Mouse (Mus musculus) lung, embryonic 14.5 days (tissue): ENCODE measurements around the gene Tmprss2. TPM values are rescaled to one million over a fixed set of nuclear protein-coding genes. Genes with fewer than 3 reads are reported as not detected.

Experiments
- ATAC-seq: fragments of 200-750 bp; cut with Nextera tagmentation; 2 replicates; pipeline ENCODE4 v1.8.0; 2017; ENCODE audit warnings: mild to moderate bottlenecking, moderate TSS enrichment, moderate library complexity; ENCODE audit not compliant: insufficient read depth
- DNase-seq: peaks from one replicate; pipeline ENCODE4 v3.0.0-alpha.2; 2015
- H3K27ac ChIP-seq: fragments of 300-500 bp; sonication (generic); 2 replicates; pipeline ENCODE4 v1.5.1; 2014; ENCODE audit warnings: low read depth, mild to moderate bottlenecking, moderate library complexity
- H3K27me3 ChIP-seq: fragments of 300-500 bp; sonication (generic); 2 replicates; pipeline ENCODE4 v1.6.1; 2014; ENCODE audit warnings: low read length, control low read depth; ENCODE audit not compliant: insufficient read depth
- H3K36me3 ChIP-seq: fragments of 300-500 bp; sonication (generic); 2 replicates; pipeline ENCODE4 v1.6.1; 2014; ENCODE audit warnings: control low read depth; ENCODE audit not compliant: insufficient read depth
- H3K4me1 ChIP-seq: fragments of 300-500 bp; sonication (generic); 2 replicates; pipeline ENCODE4 v1.6.1; 2014; ENCODE audit warnings: antibody characterized with exemption, control low read depth; ENCODE audit not compliant: insufficient read depth
- H3K4me2 ChIP-seq: fragments of 300-500 bp; sonication (generic); 2 replicates; pipeline ENCODE4 v1.6.1; 2014; ENCODE audit warnings: mild to moderate bottlenecking
- H3K4me3 ChIP-seq: fragments of 300-500 bp; sonication (generic); 2 replicates; pipeline ENCODE4 v1.5.1; 2014; ENCODE audit warnings: low read depth, low read length
- H3K9ac ChIP-seq: fragments of 300-500 bp; sonication (generic); 2 replicates; pipeline ENCODE4 v1.6.1; 2014
- H3K9me3 ChIP-seq: fragments of 300-500 bp; sonication (generic); 2 replicates; pipeline ENCODE4 v1.6.1; 2016; ENCODE audit warnings: low read depth, low read length, control low read depth
- CTCF ChIP-seq: IDR thresholded peaks from 2 replicates; pipeline ENCODE4 v1.5.1; 2016; ENCODE audit warnings: antibody characterized with exemption, low read depth
- WGBS: fragments of 180-500 bp; shearing (Covaris S2); extraction: QIAGEN DNeasy Blood & Tissue Kit; methylation state at CpG from one replicate; pipeline ENCODE4 v1.1.7; 2014; 5-methylcytosine and 5-hydroxymethylcytosine counted together
- polyA plus RNA-seq: library from polyadenylated mRNA; unstranded; fragments of >200 nt; fragmentation: Nextera tagmentation; extraction: Ambion mirVana; gene quantifications from 2 replicates; pipeline ENCODE4 v1.2.1, GENCODE M21; 2014

The Tmprss2 gene
- polyA plus RNA-seq, 1 experiment from 2014 or later = 7.4 TPM

DNA sequence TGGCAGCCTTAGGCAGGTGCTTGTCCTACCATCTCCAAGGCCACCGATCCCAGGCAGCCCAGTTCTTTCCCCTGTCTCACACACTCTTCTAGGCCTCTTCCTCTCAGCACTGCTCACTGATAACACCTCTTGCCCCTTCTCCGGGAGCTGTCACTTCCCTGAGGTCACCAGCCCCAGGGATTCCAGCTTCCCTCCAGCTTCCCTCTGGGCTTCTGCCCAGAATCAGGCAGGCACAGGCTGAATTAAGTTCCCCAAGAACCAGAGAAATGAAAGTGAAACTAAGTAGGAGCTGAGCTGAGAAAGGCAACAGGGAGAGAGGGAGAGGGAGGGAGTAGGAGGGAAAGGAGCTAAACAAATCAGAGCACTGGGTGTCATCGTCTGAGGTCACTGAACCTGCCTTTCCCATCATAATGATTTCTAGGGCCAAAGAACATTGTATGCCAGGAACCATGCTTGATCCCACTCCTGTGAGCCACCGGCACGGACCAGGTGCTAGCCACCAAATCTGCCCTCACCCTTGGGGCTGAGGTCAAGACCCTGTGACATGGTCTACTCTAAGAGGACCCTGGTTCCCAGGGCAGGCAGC, 76.0 kb downstream of the Tmprss2 start:
- H3K27ac ChIP-seq = peak overlapping the region; percentile 13
- peak overlapping the region; percentile 48 for H3K4me2 ChIP-seq
- TF ChIP-seq CTCF = no peak
- H3K4me3 ChIP-seq = no peak overlapping the region; the same call in 1 of the 2 replicates
- peak; percentile 26 for ATAC-seq
- H3K9me3 ChIP-seq = no peaks in the 10 kb centered on the region
- no peaks in the 10 kb centered on the region for H3K4me1 ChIP-seq
- no peaks in the 10 kb centered on the region for H3K36me3 ChIP-seq
- H3K27me3 ChIP-seq = no peaks in the 10 kb centered on the region
- 18% methylated on average over 5 of the region's 5 CpGs for WGBS
- DNase-seq = peak; percentile 64
- H3K9ac ChIP-seq = 0 out of 2 replicates have a peak overlapping the region, but pooled peaks have one; percentile 2

DNA sequence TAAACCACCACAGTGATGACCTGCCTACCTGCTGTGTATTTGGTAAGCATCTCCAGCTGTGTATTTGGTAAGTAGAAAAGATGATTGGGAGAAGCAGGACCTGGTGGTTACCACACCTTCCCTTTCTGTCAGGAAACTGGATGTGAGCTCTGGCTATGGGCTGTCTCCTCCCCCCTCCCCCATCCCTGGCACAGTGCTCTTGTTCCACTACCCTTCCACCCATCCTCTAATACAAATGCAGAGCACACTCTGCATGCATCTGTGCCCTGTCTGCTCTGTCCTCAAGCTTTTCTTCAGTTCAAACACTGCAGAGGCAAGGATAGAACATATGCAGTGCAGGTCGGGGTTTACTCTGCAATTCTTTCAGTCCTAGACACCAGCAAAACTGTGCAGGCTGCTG, 76.5 kb downstream of the Tmprss2 start:
- Histone ChIP-seq H3K4me1 (no peaks in the 10 kb centered on the region), H3K36me3 (no peaks in the 10 kb centered on the region), H3K9ac (no peak overlapping the region), H3K27me3 (no peaks in the 10 kb centered on the region), H3K9me3 (no peaks in the 10 kb centered on the region), H3K4me2 (peak overlapping the region; percentile 48), H3K27ac (peak overlapping the region; percentile 13; the same call in 1 of the 2 replicates), H3K4me3 (no peak overlapping the region)
- TF ChIP-seq CTCF = no peak
- no peak for DNase-seq
- ATAC-seq = no peak
- WGBS = 14% methylated on average over 1 of the region's 1 CpGs

DNA sequence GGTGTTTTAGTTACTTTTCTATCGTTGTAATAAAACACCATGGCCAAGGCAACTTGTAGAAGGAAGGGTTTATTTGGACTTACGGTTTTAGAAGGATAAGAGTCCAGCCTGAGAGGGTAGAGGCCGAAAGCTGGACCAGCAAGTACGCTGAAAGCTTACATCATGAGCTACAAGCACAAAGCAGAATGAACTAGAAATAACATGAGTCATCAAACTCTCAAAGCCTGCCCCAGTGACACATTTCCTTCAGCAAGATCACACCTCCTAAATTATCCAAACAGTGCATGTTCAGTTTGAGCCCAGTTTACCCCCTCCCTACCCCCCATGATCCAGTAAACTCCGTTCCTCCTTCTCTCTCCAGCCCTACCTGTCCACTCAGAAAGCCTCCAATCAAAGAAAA, 77.2 kb downstream of the Tmprss2 start:
- Histone ChIP-seq H3K4me1 (no peaks in the 10 kb centered on the region), H3K27me3 (no peaks in the 10 kb centered on the region), H3K4me3 (no peak overlapping the region), H3K36me3 (no peaks in the 10 kb centered on the region), H3K9me3 (no peaks in the 10 kb centered on the region), H3K4me2 (no peak overlapping the region), H3K9ac (no peak overlapping the region), H3K27ac (no peak overlapping the region)
- no peak for TF ChIP-seq CTCF
- ATAC-seq = no peak
- DNase-seq = no peak
- WGBS = 75% methylated on average over 5 of the region's 5 CpGs

GRCm38 (mm10) chr16:97533126-97533525, 77.9 kb downstream of the Tmprss2 start:
- WGBS = 72% methylated on average over 1 of the region's 1 CpGs
- Histone ChIP-seq H3K36me3 (no peaks in the 10 kb centered on the region), H3K27me3 (no peaks in the 10 kb centered on the region), H3K4me2 (no peak overlapping the region), H3K9ac (no peak overlapping the region), H3K4me3 (no peak overlapping the region), H3K9me3 (no peaks in the 10 kb centered on the region), H3K27ac (no peak overlapping the region), H3K4me1 (no peaks in the 10 kb centered on the region)
- TF ChIP-seq CTCF = no peak
- ATAC-seq (no peak), DNase-seq (no peak)

DNA sequence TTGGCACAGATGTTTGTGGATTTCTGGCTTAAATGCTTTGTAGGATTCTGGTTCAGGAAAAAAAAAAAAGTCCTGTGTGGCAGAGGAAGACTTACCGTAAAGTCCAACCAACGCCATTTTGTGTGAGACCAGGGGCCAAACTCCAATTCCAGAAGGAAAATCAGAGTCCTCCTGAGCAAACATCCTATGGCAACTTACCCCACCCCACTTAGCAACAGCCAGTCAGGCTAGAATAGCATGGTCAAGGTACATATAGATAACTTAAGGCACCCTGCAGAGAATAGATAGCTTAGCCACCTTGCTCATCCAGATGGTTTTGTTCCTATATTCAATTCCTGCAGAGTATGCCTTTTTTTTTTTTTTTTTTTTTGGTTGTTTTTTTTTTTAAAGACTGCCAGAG, 81.8 kb downstream of the Tmprss2 start:
- ATAC-seq (no peak), DNase-seq (no peak)
- Histone ChIP-seq H3K36me3 (no peaks in the 10 kb centered on the region), H3K27me3 (no peaks in the 10 kb centered on the region), H3K4me1 (no peaks in the 10 kb centered on the region), H3K9ac (no peak overlapping the region), H3K4me2 (no peak overlapping the region), H3K9me3 (no peaks in the 10 kb centered on the region), H3K4me3 (no peak overlapping the region), H3K27ac (no peak overlapping the region)
- TF ChIP-seq CTCF = no peak
- 72% methylated on average over 2 of the region's 2 CpGs for WGBS

- ATAC-seq (peak; percentile 44; the same call in 1 of the 2 replicates), DNase-seq (peak; percentile 88)
- 16% methylated on average over 1 of the region's 1 CpGs for WGBS
- no peaks in the 10 kb centered on the region for H3K9me3 ChIP-seq
- no peaks in the 10 kb centered on the region for H3K36me3 ChIP-seq
- no peak overlapping the region for H3K4me3 ChIP-seq
- no peaks in the 10 kb centered on the region for H3K27me3 ChIP-seq
- peak; percentile 83 for TF ChIP-seq CTCF
- no peak overlapping the region for H3K9ac ChIP-seq
- no peak overlapping the region for H3K4me2 ChIP-seq
- no peak overlapping the region for H3K27ac ChIP-seq
- no peaks in the 10 kb centered on the region for H3K4me1 ChIP-seq
Observed at GRCm38 (mm10) chr16:97523024-97523423, 88.0 kb downstream of the Tmprss2 start.

DNA sequence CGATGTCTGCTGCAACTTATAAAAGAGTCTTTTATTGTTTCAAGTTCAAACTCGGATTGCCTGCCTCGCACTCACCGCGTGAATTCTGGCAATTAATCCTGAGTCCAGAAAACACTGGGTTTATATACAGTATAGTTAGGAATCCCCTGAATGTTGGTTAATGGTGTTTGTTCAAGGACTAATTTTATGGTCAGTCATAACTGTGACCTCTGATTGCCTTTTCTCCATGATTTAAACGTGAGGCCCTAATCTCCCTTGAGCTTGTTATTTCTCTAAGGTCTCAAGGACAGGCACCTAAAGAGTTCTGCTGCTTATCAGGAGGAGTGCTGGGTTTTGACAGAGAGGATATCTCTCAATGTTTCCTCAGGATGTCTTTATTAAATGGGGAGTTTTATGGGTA, 89.0 kb downstream of the Tmprss2 start:
- no peaks in the 10 kb centered on the region for H3K36me3 ChIP-seq
- H3K27ac ChIP-seq = no peak overlapping the region
- no peaks in the 10 kb centered on the region for H3K27me3 ChIP-seq
- 75% methylated on average over 6 of the region's 6 CpGs for WGBS
- H3K9ac ChIP-seq = no peak overlapping the region
- H3K9me3 ChIP-seq = no peaks in the 10 kb centered on the region
- H3K4me3 ChIP-seq = no peak overlapping the region
- no peak overlapping the region for H3K4me2 ChIP-seq
- no peak for ATAC-seq
- no peak for DNase-seq
- TF ChIP-seq CTCF = no peak
- no peaks in the 10 kb centered on the region for H3K4me1 ChIP-seq

DNA sequence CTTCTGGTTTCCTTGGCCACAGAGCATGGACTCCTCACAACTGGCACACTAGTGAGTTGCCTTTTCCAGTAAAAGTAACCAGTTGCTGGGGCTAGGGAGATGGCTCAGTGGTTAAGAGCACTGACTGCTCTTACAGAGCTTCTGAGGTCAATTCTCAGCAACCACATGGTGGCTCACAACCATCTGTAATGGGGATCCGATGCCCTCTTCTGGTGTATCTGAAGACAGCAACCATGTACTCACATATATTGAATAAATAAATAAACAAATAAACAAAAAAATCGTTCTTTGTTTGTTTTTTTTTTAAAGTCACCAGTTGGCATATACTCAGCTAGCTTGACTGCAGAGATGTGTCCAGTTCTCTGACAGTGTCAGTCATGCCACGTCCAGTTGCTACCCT, 94.7 kb downstream of the Tmprss2 start:
- no peak for DNase-seq
- no peaks in the 10 kb centered on the region for H3K4me1 ChIP-seq
- no peak for TF ChIP-seq CTCF

More for the DNA sequence above, 94.7 kb downstream of the Tmprss2 start:
- Histone ChIP-seq H3K36me3 (no peaks in the 10 kb centered on the region), H3K9ac (no peak overlapping the region), H3K27ac (no peak overlapping the region), H3K9me3 (no peaks in the 10 kb centered on the region), H3K4me2 (no peak overlapping the region), H3K27me3 (no peaks in the 10 kb centered on the region), H3K4me3 (no peak overlapping the region)
- no peak for ATAC-seq
- WGBS = 77% methylated on average over 3 of the region's 3 CpGs

Other genes with a start within 250 kb of the Tmprss2 start
- gene Mx1, start 148.3 kb downstream of the Tmprss2 start, polyA plus RNA-seq = 0.21 TPM in 1 of 2 replicates, not detected in the other
- not detected in 2 replicates for gene Fam3b, start 96.4 kb downstream of the Tmprss2 start, polyA plus RNA-seq
- 11.6 and 12.9 TPM in 2 replicates for gene Ripk4, start 152.6 kb upstream of the Tmprss2 start, polyA plus RNA-seq
- 9.2 and 13.3 TPM in 2 replicates for gene Prdm15, start 240.7 kb upstream of the Tmprss2 start, polyA plus RNA-seq